Mouse (Mus musculus) liver, adult 2 months (tissue): ENCODE data around the gene Jarid2.

Experiments
- CTCF ChIP-seq: fragments of 200-500 bp; IDR thresholded peaks from 2 replicates; pipeline ENCODE4 v1.5.1; 2011; ENCODE audit warnings: low read depth, low read length, control low read depth
- POLR2A ChIP-seq: fragments of 200-500 bp; IDR thresholded peaks from 2 replicates; pipeline ENCODE4 v1.6.1; 2011; ENCODE audit warnings: low read length, control low read depth; ENCODE audit not compliant: insufficient read depth; ENCODE audit errors: extremely low read depth

DNA sequence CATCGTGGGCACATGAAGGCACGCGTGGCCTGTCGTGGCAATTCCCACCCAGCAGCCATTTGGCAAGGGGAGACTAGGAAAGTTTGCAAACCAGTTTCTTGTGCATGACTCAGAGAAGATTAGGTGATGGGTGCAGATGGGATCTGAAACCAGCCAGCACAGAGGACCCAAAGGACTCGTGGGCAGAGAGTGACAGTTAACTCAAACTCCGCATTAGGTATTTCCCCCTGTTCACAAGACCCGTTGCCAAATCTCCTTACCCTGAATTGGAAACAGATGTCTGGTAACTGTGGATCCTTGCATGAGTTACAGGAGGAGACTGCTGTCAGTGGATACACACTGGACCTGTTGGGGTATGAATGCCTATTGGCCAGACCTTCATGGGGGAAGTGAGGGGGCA lies 48.2 kb upstream of the Jarid2 start:
- TF ChIP-seq POLR2A, result no peak
- TF ChIP-seq CTCF, result no peak
